ENCODE assay signal across 18 mouse cellular contexts in genomic region chr12:42250410-42250809, GRCm38 (mm10).
DNase-seq lines count a peak whose midpoint lies in the region; TF ChIP-seq lines count a peak whose summit lies in the region.
"Had no signal": no experiment of that assay in that cellular context is flagged by ENCODE, and none has a peak within 500 bp of the region (broad histone marks: within the 10 kb centered on the region; RNA-seq: fewer than 3 reads in every experiment).

No protein-coding gene starts in this region.

- TF ChIP-seq CTCF in CH12.LX (conservative IDR thresholded peaks at IDR 0.05 in 1 of 2, IDR thresholded peaks at IDR 0.05 in 1 of 2; ENCODE audit: low read depth in 2 of 2, low read length in 2 of 2): no peak
- no peak for TF ChIP-seq CTCF in brain, embryonic 14.5 days (IDR thresholded peaks at IDR 0.05; ENCODE audit: borderline replicate concordance, extremely low read depth, insufficient read depth, insufficient read length)

- no peak overlapping the region for H3K27ac ChIP-seq in CH12.LX (ENCODE audit: insufficient read depth, low read depth)

- dilution Hi-C loops in CH12.LX (cut with MboI; ENCODE audit: extremely low pct_ligation_motif_present, extremely low pct_unique_long_range_greater_than_20kb, low sequenced_read_pairs): no loop called here

- in situ Hi-C loops in CH12.LX (cut with MboI; ENCODE audit: low pct_ligation_motif_present, low pct_unique_long_range_greater_than_20kb, low sequenced_read_pairs): no loop called here

- H3K4me1 ChIP-seq in CH12.LX (ENCODE audit: control insufficient read depth in 1 of 2, insufficient read depth in 2 of 2): peaks cover 2 to 15% of the 10 kb centered on the region in 2 experiments; a peak in 2 of 4 replicates

- TF ChIP-seq POLR2A in CH12.LX (IDR thresholded peaks at IDR 0.05; ENCODE audit: low read depth, low read length): no peak
- TF ChIP-seq POLR2A in brain, embryonic 14.5 days (IDR thresholded peaks at IDR 0.05; ENCODE audit: borderline replicate concordance, extremely low read depth, insufficient read depth, insufficient read length, poor library complexity, severe bottlenecking): no peak

- no peaks in the 10 kb centered on the region for H3K9me3 ChIP-seq in CH12.LX (replicated peaks; ENCODE audit: low read length)
- H3K9me3 ChIP-seq: G1E had no signal

- H3K27me3 ChIP-seq in CH12.LX (replicated peaks): no peaks in the 10 kb centered on the region
- H3K27me3 ChIP-seq: Patski had no signal

- no peaks in the 10 kb centered on the region for H3K36me3 ChIP-seq in CH12.LX (replicated peaks in 1 of 2; ENCODE audit: control insufficient read depth in 1 of 2, insufficient read depth in 1 of 2, low read length in 1 of 2)
- H3K36me3 ChIP-seq: G1E had no signal

- no peak overlapping the region for H3K9ac ChIP-seq in CH12.LX (ENCODE audit: insufficient read depth, low read depth)

- H3K4me2 ChIP-seq in CH12.LX (ENCODE audit: insufficient read depth, low read depth, poor library complexity, severe bottlenecking): 0 out of 2 replicates have a peak overlapping the region, but pooled peaks have one; percentile 13

- H3K4me3 ChIP-seq in CH12.LX (replicated peaks in 1 of 3; ENCODE audit: low read depth in 2 of 3, low read length in 2 of 3, poor library complexity in 1 of 3): no peak overlapping the region

- no peak; the same call in 1 of the 2 replicates for TF ChIP-seq RAD21 in CH12.LX (IDR thresholded peaks at IDR 0.05; ENCODE audit: low read depth, low read length)

- peak; percentile 76 for DNase-seq in CH12.LX (ENCODE audit: extremely low read depth)
- DNase-seq in brain, embryonic 14.5 days (ENCODE audit: low read depth): peak; percentile 2
- DNase-seq in Muller cell, postnatal 12 days (ENCODE audit: inconsistent ontology term): no peak
- no peak for DNase-seq in kidney, postnatal 36 days
- DNase-seq: adrenal gland, adult 2 months; adrenal gland, adult 8-10 months; adrenal gland, postnatal 10 days; adrenal gland, postnatal 14 days; adrenal gland, postnatal 25 days; adrenal gland, postnatal 36 days; cerebellum, adult 11 months; cerebellum, adult 11-12 months; cerebellum, adult 18-20 months; cerebellum, adult 2 months; cerebellum, adult 8-10 months; cerebellum, adult 9-10 months had no signal

- H3K79me2 ChIP-seq in CH12.LX (replicated peaks; ENCODE audit: control insufficient read depth, extremely low read depth, insufficient read depth, poor library complexity, severe bottlenecking): no peaks in the 10 kb centered on the region

- peak; percentile 62 for TF ChIP-seq EP300 in CH12.LX (IDR thresholded peaks at IDR 0.05; ENCODE audit: low read length)

TF ChIP-seq in CH12.LX, 34 proteins besides CTCF, POLR2A, EP300 and RAD21:
- TF ChIP-seq JUND (conservative IDR thresholded peaks at IDR 0.05; ENCODE audit: low read depth, low read length) (peak; percentile 60), UBTF (IDR thresholded peaks at IDR 0.05; ENCODE audit: low read depth, low read length) (no peak), MAZ (IDR thresholded peaks at IDR 0.05; ENCODE audit: low read depth, low read length) (no peak), TBP (conservative IDR thresholded peaks at IDR 0.05; ENCODE audit: low read depth, low read length) (no peak), USF1 (IDR thresholded peaks at IDR 0.05; ENCODE audit: low read depth, low read length) (no peak), MAX (IDR thresholded peaks at IDR 0.05; ENCODE audit: low read length) (no peak), MEF2A (IDR thresholded peaks at IDR 0.05; ENCODE audit: borderline replicate concordance, low read depth, low read length) (0 out of 2 replicates have a peak, but pooled peaks have one; percentile 42), IRF4 (IDR thresholded peaks at IDR 0.05; ENCODE audit: low read depth, low read length) (peak; percentile 71), CHD2 (IDR thresholded peaks at IDR 0.05; ENCODE audit: low read length) (no peak), ETS1 (conservative IDR thresholded peaks at IDR 0.05; ENCODE audit: low read depth, low read length) (peak; percentile 53), BHLHE40 (IDR thresholded peaks at IDR 0.05; ENCODE audit: low read depth, low read length) (0 out of 2 replicates have a peak, but pooled peaks have one; percentile 33), ELF1 (IDR thresholded peaks at IDR 0.05; ENCODE audit: low read depth, low read length) (no peak), MAFK (IDR thresholded peaks at IDR 0.05; ENCODE audit: insufficient replicate concordance, low read length) (peak; percentile 65), NRF1 (IDR thresholded peaks at IDR 0.05; ENCODE audit: low read depth, low read length) (no peak)

Comparison
In these comparisons a context has a peak if more than half of its experiments do, and no peak if none do; other contexts are left out.
1. DNase-seq: peak in CH12.LX (single experiment) and brain, embryonic 14.5 days (single experiment); none in Muller cell, postnatal 12 days (single experiment) and kidney, postnatal 36 days (0 of 2).